Mouse (Mus musculus) bone marrow, adult 2 months (tissue): Measurements from ENCODE around the gene Dapp1. TPM values are rescaled to one million over a fixed set of nuclear protein-coding genes. Genes with fewer than 3 reads are reported as not detected.
"Not testable (repeated sequence)": the region's sequence is repeated elsewhere in the genome, so short reads cannot be mapped to it uniquely, and the experiment has no call there.

Source experiments
- H3K27ac ChIP-seq: fragments of 200-500 bp; 2 replicates; pipeline ENCODE4 v1.5.1; 2012; ENCODE audit warnings: low read depth, mild to moderate bottlenecking, control low read depth, inconsistent platforms, low read length; ENCODE audit not compliant: control insufficient read depth, poor library complexity, insufficient read depth
- H3K4me1 ChIP-seq: fragments of 200-500 bp; 2 replicates; pipeline ENCODE4 v1.6.1; 2011; ENCODE audit warnings: low read length; ENCODE audit not compliant: control insufficient read depth, insufficient read depth
- H3K4me3 ChIP-seq: fragments of 200-500 bp; replicated peaks from 2 replicates; pipeline ENCODE3; 2011; ENCODE audit warnings: mild to moderate bottlenecking, low read depth, low read length, control low read depth; ENCODE audit not compliant: control insufficient read depth
- CTCF ChIP-seq: fragments of 200-500 bp; IDR thresholded peaks from 2 replicates; pipeline ENCODE4 v1.5.1; 2011; ENCODE audit warnings: low read length, control low read depth; ENCODE audit not compliant: control insufficient read depth, insufficient read depth
- POLR2A ChIP-seq: fragments of 200-500 bp; IDR thresholded peaks from 2 replicates; pipeline ENCODE4 v1.6.1; 2011; ENCODE audit warnings: low read depth, mild to moderate bottlenecking, control low read depth, low read length, borderline replicate concordance; ENCODE audit not compliant: control insufficient read depth
- WGBS: fragments of 180-500 bp; shearing (Covaris S2); methylation state at CpG from one replicate; pipeline ENCODE4 v1.1.7; 2018; 5-methylcytosine and 5-hydroxymethylcytosine counted together
- polyA plus RNA-seq: library from polyadenylated mRNA; stranded (reverse); fragments of >200 nt; gene quantifications from 2 replicates; pipeline ENCODE4 v1.2.4, GENCODE M21; 2011; ENCODE audit warnings: low replicate concordance; ENCODE audit not compliant: missing spikeins, insufficient read depth, insufficient read length

Dapp1 gene
- polyA plus RNA-seq, 1 experiment: 64.2 TPM

DNA sequence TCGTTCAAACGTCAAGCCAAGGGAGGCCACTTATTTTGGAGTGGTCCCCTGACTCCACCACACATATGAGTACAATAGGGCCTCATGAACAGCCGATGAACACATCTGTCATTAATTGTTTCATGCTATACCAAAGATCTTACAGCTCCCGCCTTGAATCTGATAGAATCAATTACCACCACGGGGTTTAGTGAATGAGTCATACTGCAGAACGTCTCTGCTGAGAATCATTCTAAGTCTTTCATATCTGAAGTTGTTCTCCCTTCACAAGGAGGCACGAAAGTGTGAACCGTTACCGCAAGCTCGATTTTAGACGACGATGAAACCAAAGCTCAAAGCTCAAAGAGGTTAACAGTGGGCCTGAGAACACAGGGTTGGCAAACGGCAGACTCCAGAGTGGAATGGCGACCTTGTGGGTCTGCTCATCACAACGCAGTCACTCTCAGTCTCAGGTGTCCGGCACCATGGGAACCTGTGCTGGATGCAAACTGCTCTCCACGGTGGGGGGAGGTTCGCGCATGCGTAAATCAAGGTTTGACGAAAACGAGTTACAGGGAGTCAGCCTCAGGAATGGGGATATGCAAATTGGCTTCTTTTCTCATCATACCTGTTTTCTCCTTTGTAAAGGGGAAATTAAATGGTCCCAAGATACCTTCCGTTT, 27.0 kb downstream of the Dapp1 start:
- no peak for TF ChIP-seq CTCF
- TF ChIP-seq POLR2A: no peak
- peak overlapping the region; percentile 34 for H3K27ac ChIP-seq
- H3K4me1 ChIP-seq: peaks cover 21% of the 10 kb centered on the region
- 65% methylated on average over 23 of the region's 23 CpGs for WGBS
- no peak overlapping the region for H3K4me3 ChIP-seq

DNA sequence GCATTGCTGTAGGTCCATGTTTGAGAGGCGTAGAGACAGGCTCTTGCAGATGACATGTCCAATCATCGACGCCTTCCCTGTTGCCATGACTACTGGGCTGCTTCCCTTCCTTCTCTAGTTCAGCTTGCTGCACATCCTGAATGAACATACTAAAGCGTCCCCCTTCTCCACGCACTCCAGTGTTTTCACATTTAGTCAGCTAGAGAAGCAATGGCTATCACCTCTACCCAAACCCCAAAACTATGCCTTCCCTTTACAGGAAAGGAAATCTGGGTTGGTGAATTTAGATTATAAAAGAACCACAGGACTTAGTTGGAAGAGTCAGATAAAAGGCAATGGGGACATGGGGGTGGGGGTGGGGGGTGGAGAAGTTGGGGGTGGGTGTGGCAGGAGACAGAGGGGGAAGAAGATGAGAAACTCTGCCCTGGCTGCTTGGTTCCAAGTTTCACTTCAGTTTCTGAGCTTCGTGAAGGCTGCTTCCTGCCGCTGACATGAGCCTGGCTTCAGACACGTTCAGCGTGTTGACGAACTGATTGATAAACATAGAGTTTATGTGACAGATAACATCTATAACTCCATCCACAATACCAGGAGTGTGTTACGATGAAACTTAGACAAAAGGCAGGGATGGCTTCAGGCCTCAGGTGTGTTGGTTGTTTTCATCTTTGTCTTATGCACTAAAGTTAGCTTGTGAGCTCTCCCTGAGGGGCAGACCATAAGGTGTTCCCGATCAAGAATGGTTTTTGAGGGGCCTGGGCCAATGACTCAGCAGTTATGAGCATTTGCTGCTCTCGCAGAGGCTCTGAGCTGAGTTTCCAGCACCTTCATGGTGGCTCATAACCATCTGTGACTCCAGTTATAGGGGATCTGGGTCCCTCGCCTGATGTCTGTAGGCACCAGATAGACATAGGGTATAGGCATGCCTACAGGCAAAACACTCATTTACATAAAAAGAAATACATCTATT, 28.1 kb downstream of the Dapp1 start:
- Histone ChIP-seq H3K4me3 (no peak overlapping the region), H3K4me1 (peaks cover 23% of the 10 kb centered on the region), H3K27ac (peak overlapping the region; percentile 50)
- TF ChIP-seq POLR2A: no peak
- no peak for TF ChIP-seq CTCF
- WGBS: 7% methylated on average over 14 of the region's 14 CpGs

DNA sequence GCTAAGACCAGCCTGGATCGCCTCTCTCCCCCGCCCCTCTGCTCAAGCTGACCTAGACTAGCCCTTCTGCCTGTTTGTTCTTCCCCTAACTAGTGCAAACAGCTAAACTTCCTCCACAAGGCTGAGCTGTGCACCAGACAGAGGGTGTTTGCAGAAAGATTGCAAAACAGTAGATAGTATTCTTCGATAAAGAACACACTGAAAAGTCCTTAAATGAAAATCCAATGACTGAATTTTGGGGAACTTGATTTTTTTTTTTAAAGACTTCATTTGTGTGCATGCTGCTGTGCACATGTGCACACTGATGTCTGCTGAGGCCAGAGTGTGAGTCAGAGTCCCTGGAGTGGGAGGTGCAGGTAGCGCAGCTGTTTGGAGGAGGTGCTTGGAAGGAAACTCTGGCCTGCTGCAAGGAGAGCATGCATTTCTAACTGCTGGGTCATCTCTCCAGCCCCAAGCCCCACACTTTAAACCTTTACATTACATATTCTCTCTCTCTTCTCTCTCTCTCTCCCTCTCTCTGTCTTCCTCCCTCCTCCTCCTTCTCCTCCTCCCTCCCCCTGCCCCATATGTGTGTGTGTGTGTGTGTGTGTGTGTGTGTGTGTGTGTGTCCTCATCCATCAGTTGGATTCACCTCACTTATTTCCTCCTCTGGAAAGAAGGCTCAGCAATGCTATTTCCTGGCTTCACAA, 29.0 kb downstream of the Dapp1 start:
- Histone ChIP-seq H3K4me3 (no peak overlapping the region), H3K4me1 (peaks cover 23% of the 10 kb centered on the region), H3K27ac (peak overlapping the region; percentile 64)
- WGBS: 19% methylated on average over 4 of the region's 4 CpGs
- TF ChIP-seq POLR2A: no peak
- TF ChIP-seq CTCF: no peak

DNA sequence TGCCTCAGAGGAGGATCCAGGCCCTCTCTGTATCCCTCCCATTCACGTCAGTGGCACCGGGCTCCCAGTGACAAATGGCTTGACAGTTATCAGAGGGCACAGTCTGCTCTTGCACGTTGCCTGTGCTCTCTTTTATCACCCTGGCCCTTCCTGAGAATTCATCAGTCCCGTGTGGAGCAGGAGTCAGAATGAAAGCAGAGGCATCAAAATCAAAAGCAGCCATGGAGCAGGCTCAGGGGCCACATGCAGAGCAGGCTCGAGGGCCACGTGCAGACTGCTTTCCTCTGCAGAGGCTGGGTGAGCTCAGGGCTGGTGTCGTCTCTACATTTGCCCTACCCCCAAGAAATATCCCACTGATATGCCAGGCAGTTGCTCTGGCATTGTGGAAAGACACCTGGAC, 29.5 kb downstream of the Dapp1 start:
- 27% methylated on average over 7 of the region's 7 CpGs for WGBS
- Histone ChIP-seq H3K4me1 (peaks cover 24% of the 10 kb centered on the region), H3K27ac (peak overlapping the region; percentile 64), H3K4me3 (no peak overlapping the region)
- TF ChIP-seq CTCF (no peak), POLR2A (no peak)

DNA sequence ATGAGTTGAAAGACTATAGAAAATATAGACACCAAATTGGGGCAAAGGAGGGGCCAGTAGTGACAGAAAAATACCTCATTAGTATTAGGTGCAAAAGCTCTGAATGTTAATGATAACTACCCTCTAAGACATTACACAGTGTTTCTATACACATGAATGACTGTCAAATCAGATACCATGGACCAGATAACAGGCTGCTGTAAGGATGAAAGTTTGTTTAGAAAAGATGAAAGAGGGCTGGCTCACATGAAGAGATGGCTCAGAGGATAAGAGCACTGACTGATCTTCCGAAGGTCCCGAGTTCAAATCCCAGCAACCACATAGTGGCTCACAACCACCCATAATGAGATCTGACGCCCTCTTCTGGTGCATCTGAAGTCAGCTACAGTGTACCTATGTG, 30.0 kb downstream of the Dapp1 start:
- 68% methylated on average over 3 of the region's 3 CpGs for WGBS
- H3K27ac ChIP-seq, H3K4me3 ChIP-seq: not testable (repeated sequence)
- H3K4me1 ChIP-seq: peaks cover 24% of the 10 kb centered on the region

DNA sequence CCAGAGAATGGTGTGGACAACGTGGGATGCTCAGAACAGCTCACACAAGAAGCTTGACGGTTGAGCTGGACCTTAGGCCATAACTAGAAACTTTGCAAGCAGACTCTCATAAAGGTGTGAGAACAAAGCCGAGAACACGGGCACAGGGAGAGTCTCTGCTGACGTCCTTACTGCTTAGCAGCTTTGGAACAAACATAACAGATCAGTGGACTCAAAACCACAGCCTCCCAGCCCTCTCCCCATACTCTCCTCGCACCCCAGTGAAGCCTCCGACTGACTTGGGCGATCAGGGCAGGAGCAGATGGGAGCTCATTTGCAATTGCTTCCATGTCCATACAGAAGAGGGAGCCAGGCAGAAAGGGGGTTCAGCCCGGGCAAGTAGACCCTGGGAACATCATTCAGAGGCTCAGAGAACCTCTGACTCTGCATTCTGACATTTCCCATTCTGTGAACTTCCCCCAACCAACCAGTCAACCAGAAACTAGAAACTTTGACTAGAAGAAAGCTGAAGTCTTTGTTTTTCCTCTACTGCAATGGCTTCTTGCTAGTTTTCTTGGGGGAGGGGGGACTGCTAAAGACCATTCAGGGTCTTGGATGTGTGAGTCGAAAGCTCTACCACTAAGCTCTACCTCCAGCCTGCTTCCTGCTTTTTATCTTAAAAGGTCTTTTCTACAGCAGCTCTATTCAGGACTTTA, 31.0 kb downstream of the Dapp1 start:
- peaks cover 27% of the 10 kb centered on the region for H3K4me1 ChIP-seq
- H3K4me3 ChIP-seq: no peak overlapping the region
- WGBS: 64% methylated on average over 10 of the region's 10 CpGs
- TF ChIP-seq CTCF (no peak), POLR2A (no peak)
- peak overlapping the region; percentile 43 for H3K27ac ChIP-seq

DNA sequence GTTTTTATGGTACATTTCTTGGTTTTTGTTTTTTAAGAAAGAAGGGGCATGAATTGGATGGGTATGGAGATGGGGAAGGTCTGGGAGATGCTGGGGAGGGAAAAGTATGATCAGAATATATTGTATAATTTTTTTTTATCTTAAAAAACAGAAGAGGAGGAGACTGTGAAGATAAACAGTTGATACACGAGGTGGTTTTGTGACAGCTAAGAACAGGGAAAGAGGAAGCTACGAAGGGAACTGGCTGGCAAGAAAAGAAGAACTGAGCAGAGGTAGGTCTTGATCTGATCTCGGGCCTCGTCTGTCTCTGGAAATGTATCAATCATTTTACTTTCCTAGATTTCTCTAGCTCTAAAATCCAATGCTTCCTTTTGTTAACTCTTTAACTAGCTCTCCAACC, 33.8 kb downstream of the Dapp1 start:
- 10% methylated on average over 4 of the region's 4 CpGs for WGBS
- no peak overlapping the region for H3K27ac ChIP-seq

More for the DNA sequence above, 33.8 kb downstream of the Dapp1 start:
- peaks cover 19% of the 10 kb centered on the region for H3K4me1 ChIP-seq
- H3K4me3 ChIP-seq: no peak overlapping the region
- TF ChIP-seq CTCF (no peak), POLR2A (no peak)
